In genomic region chr1:156708672-156709071, GRCm38 (mm10) we compare ENCODE assay signal across 21 mouse cellular contexts.
"Had no signal": no experiment of that assay in that cellular context is flagged by ENCODE, and none has a peak within 500 bp of the region (broad histone marks: within the 10 kb centered on the region; RNA-seq: fewer than 3 reads in every experiment).

No protein-coding gene starts in this region.

- H3K4me3 ChIP-seq: kidney, embryonic 15.5 days; left cerebral cortex, adult 2 months; limb, embryonic 12.5 days; limb, embryonic 15.5 days; midbrain, embryonic 12.5 days; myocyte; neural tube, embryonic 13.5 days had no signal

- H3K4me2 ChIP-seq: kidney, embryonic 15.5 days; limb, embryonic 12.5 days; limb, embryonic 15.5 days; liver, embryonic 11.5 days; lung, embryonic 14.5 days; midbrain, embryonic 12.5 days; neural tube, embryonic 13.5 days had no signal

- ATAC-seq: liver, postnatal 0 days; lung, postnatal 0 days; midbrain, embryonic 16.5 days had no signal

- H3K27me3 ChIP-seq: kidney, embryonic 15.5 days; limb, embryonic 12.5 days; limb, embryonic 15.5 days; midbrain, embryonic 12.5 days; neural tube, embryonic 13.5 days had no signal

- H3K27ac ChIP-seq: kidney, embryonic 15.5 days; left cerebral cortex, adult 2 months; limb, embryonic 12.5 days; limb, embryonic 15.5 days; liver, embryonic 14.5 days; macrophage; midbrain, embryonic 12.5 days; neural tube, embryonic 13.5 days; stomach, postnatal 0 days had no signal

- DNase-seq: kidney, adult 2 months; kidney, postnatal 10 days; kidney, postnatal 36 days; layer of hippocampus, postnatal 36 days; left cerebral cortex, postnatal 4 days; liver, postnatal 0 days; lung, embryonic 14.5 days; thymus, postnatal 36 days had no signal

- H3K9ac ChIP-seq: kidney, embryonic 15.5 days; limb, embryonic 12.5 days; limb, embryonic 15.5 days; liver, embryonic 14.5 days; liver, postnatal 0 days; lung, embryonic 14.5 days; midbrain, embryonic 12.5 days; neural tube, embryonic 13.5 days had no signal

- H3K9me3 ChIP-seq: kidney, embryonic 15.5 days; limb, embryonic 12.5 days; limb, embryonic 15.5 days; midbrain, embryonic 12.5 days; neural tube, embryonic 13.5 days had no signal
